Mouse (Mus musculus): ENCODE data around the gene Hibch. TPM values are rescaled to one million over a fixed set of nuclear protein-coding genes. Genes with fewer than 3 reads are reported as not detected.

The Hibch gene
- polyA plus RNA-seq, 1 experiment: not detected

DNA sequence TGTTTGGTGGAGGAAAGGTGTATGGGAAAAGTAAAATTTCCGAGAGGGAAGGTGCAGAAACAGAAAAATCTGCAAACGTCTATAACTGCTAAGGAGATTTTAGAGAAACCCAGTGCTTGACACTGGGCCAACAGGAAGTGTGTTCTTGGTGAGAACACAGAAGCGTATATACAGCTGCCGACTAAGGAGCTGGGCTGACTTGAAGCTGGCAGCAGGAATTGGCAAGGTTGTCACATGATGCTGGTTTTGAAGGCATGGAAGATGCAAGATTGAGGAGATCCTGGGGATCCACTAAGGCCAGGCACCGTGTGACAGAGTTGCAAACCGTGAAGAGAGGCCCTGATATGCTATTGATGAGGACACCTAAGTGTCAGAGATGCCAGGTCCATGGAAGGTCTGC is 115.5 kb downstream of the Hibch start:
- Histone ChIP-seq H3K4me1 (ENCODE audit: control insufficient read depth, insufficient read depth, low read length) (no peaks in the 10 kb centered on the region), H3K27ac (ENCODE audit: insufficient read depth, low read depth, low read length) (no peak overlapping the region), H3K4me3 (ENCODE audit: insufficient read depth, low read depth, low read length) (no peak overlapping the region)
- TF ChIP-seq CTCF (IDR thresholded peaks at IDR 0.05; ENCODE audit: insufficient read depth, low read depth, low read length) (no peak), POLR2A (IDR thresholded peaks at IDR 0.05; ENCODE audit: insufficient read depth, low read depth, low read length) (no peak)
- 74% methylated on average over 6 of the region's 6 CpGs for WGBS

DNA sequence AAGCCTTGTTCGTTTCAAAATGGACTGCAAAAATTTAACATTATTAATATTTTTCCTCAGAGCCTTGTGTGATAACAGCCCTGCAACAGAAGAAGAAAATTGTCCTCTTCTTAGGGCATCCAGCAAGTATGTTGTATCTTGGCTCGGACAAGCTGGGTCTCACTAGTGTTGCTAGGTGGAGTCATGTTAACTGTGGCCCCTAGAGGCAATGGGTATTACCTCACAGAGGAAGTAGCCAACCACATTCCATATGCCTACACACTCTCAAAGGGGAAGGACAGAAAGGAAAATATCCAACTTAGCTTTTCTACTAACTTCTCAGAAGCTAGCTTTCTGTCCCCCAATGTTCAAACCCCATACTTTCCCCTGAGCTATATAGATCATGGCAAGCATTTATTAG is 118.4 kb downstream of the Hibch start:
- Histone ChIP-seq H3K4me1 (ENCODE audit: control insufficient read depth, insufficient read depth, low read length) (no peaks in the 10 kb centered on the region), H3K4me3 (ENCODE audit: insufficient read depth, low read depth, low read length) (no peak overlapping the region), H3K27ac (ENCODE audit: insufficient read depth, low read depth, low read length) (no peak overlapping the region)
- WGBS: 93% methylated on average over 2 of the region's 2 CpGs
- TF ChIP-seq CTCF (IDR thresholded peaks at IDR 0.05; ENCODE audit: insufficient read depth, low read depth, low read length) (no peak), POLR2A (IDR thresholded peaks at IDR 0.05; ENCODE audit: insufficient read depth, low read depth, low read length) (no peak)

GRCm38 (mm10) chr1:52964581-52964980 is 119.9 kb downstream of the Hibch start:
- no peak for TF ChIP-seq POLR2A (IDR thresholded peaks at IDR 0.05; ENCODE audit: insufficient read depth, low read depth, low read length)
- TF ChIP-seq CTCF (IDR thresholded peaks at IDR 0.05; ENCODE audit: insufficient read depth, low read depth, low read length): no peak
- Histone ChIP-seq H3K4me3 (ENCODE audit: insufficient read depth, low read depth, low read length) (no peak overlapping the region), H3K4me1 (ENCODE audit: control insufficient read depth, insufficient read depth, low read length) (no peaks in the 10 kb centered on the region), H3K27ac (ENCODE audit: insufficient read depth, low read depth, low read length) (no peak overlapping the region)
- 82% methylated on average over 8 of the region's 8 CpGs for WGBS

Other genes starting within 250 kb of the Hibch start
- not detected in 2 replicates for gene Nemp2, start 214.2 kb upstream of the Hibch start, polyA plus RNA-seq (2012; ENCODE audit: insufficient read depth, insufficient read length, low replicate concordance, missing spikeins)
- not detected in 2 replicates for gene Mfsd6, start 117.5 kb upstream of the Hibch start, polyA plus RNA-seq (2012; ENCODE audit: insufficient read depth, insufficient read length, low replicate concordance, missing spikeins)
- not detected in 2 replicates for gene Inpp1, start 27.2 kb upstream of the Hibch start, polyA plus RNA-seq (2012; ENCODE audit: insufficient read depth, insufficient read length, low replicate concordance, missing spikeins)
- not detected in 2 replicates for gene 1700019D03Rik, start 175.2 kb downstream of the Hibch start, polyA plus RNA-seq (2012; ENCODE audit: insufficient read depth, insufficient read length, low replicate concordance, missing spikeins)
- not detected in 2 replicates for gene Mstn, start 216.7 kb downstream of the Hibch start, polyA plus RNA-seq (2012; ENCODE audit: insufficient read depth, insufficient read length, low replicate concordance, missing spikeins)

Measured in olfactory bulb, adult 2 months (tissue).